Mouse (Mus musculus) skeletal muscle tissue, adult 2 months (tissue): ENCODE measurements at regions not wholly inside any gene's neighbourhood (a gene's known extent, or its start where the extent isn't known, plus 50 kb on each side); places are given as distances from the start of the nearest gene placed in this dataset.

Experiments
- DNase-seq: peaks from one replicate; pipeline ENCODE4 v3.0.0-alpha.2; 2012; ENCODE audit warnings: low read depth, low spot score

- DNase-seq, result no peak
These were observed 248.3 kb downstream of the Emp1 start for GRCm38 (mm10) chr6:135610504-135611096.

- DNase-seq, result no peak
These were observed 265.6 kb downstream of the Emp1 start for GRCm38 (mm10) chr6:135627928-135628327.

GRCm38 (mm10) chr6:135629236-135629635 is 266.9 kb downstream of the Emp1 start:
- DNase-seq, result no peak

GRCm38 (mm10) chr6:135632671-135633070 is 270.3 kb downstream of the Emp1 start:
- DNase-seq, result no peak

- DNase-seq, result no peak
These were observed 274.3 kb downstream of the Emp1 start for GRCm38 (mm10) chr6:135636648-135637047.

GRCm38 (mm10) chr6:135642711-135643110 is 280.4 kb downstream of the Emp1 start:
- DNase-seq, result no peak

- no peak for DNase-seq
These were observed 283.8 kb downstream of the Emp1 start for GRCm38 (mm10) chr6:135646177-135646576.

GRCm38 (mm10) chr6:135653002-135653401 is 290.7 kb downstream of the Emp1 start:
- DNase-seq, result no peak

- DNase-seq, result no peak
These were observed 300.0 kb downstream of the Emp1 start for GRCm38 (mm10) chr6:135662386-135662785.

GRCm38 (mm10) chr6:135662801-135663537 is 300.6 kb downstream of the Emp1 start:
- no peak for DNase-seq
